Mouse (Mus musculus) Muller cell, postnatal 12 days (primary cell): Measurements from ENCODE around the gene Zxdc.

Experiments used
- DNase-seq: peaks from one replicate; pipeline ENCODE4 v3.0.0-alpha.2; 2015; ENCODE audit errors: inconsistent ontology term

The Zxdc gene

DNA sequence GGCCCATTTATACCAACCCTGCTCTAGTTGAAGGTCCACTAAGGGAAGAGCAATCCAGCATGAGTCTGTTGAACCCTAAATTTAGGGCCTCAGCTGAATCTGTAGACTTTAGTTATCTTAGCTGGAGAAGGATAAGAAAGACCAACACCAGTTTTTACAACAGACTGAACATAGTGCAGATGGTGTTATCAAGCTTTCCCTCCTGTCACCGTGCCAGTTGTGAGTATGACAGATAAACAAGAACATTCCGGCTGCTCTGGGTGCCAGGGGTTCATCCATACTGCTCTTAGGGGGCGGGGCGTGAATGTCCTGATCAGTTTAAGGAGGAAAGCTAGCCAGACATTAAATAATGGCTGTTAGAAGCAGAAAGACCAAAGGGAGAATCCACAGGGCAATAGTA is 5.4 kb downstream of the Zxdc start:
- DNase-seq, result no peak

DNA sequence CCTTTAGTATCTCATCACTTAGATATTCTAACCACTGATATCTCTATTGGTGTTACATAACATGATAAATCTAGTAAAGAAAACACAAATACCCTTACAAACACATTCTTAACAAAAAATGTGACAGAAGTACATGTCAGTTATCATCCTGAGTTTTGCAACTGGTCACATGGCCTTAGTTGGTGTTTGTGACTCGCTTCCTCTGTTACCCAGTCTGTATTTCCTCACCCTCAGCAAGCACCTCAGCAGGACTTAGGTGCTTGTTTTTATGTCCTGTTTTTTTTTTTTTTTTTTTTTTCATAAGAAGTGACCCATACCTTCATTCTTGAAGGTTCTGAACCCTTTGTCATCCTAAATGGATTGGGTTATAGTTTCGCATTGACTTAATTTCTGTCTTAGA is 8.4 kb downstream of the Zxdc start:
- DNase-seq, result no peak

DNA sequence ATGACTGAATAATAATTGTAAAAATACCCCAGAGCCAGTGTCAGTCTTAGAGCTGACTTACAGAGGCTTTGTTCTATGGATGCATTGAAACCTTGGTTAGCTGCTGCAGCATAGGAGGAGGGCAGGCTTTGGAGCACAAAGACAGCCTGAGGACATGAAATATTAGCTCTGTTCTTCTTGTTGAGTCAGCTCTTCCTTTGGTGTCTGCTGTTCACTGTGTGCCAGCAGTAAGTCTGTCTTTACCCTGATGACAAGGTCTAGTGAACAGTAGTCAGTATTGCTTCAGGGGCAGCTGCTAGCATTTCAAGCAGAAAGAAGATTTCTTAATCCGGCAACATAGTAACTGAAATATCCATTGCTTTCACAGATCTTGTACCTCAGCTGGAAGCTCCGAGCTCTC is 12.2 kb downstream of the Zxdc start:
- peak; percentile 24 for DNase-seq

DNA sequence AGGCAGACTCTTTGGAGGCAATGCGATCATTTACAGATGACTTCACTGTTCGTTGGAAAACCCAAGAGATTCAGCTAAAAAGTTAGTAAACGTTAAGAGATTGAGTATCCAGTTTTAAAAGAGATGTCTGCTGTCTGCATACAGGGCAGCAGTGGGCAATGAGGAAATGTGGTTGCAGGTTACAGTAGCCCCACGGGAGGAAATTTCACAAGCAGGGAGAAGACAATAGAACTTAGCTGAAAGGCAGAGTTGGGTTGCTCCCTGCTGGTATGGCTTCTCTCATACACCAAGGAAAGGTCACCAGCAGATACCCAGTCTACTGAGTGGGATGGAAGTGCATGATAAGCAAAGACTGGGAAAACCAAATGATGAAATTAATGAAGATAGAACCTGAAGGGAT is 21.3 kb downstream of the Zxdc start:
- no peak for DNase-seq

DNA sequence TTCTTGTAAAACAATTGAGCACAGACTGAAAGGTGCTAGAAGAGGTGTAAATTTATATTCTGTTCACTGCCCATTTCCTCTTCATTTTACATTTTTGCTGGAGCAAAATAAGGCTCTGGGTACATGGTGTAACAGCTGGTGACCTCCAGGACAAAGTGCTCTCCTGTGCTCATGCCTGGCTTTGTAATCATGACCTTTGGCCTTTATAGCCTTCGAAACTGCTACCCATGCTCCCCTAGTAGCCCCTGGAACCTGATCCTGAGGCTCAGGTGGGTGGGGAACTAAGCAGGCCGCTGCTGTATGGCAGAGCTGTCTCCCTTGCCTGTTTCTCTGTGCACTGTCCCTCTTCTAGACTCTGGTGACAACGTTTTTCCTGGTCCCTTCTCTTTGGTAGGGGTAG is 24.7 kb downstream of the Zxdc start:
- DNase-seq, result no peak

DNA sequence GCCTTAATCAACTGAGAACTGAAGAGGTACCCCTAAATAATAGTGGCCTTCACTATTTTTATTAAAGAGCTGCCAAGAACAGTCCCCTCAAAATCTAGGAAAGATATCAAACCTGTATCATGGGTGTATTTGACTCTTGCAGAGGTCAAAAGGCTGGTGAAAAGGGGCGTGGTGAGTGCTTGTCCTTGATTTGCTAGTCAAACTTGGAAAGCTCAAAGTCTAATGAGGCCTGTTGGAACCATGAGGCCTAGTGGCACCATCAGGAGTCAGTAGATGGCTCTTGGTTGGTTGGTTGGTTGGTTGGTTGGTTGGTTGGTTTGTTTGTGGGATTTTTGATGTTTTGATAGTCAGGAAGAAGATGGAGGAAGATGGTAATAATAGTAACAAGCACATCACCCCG is 26.5 kb downstream of the Zxdc start:
- no peak for DNase-seq

DNA sequence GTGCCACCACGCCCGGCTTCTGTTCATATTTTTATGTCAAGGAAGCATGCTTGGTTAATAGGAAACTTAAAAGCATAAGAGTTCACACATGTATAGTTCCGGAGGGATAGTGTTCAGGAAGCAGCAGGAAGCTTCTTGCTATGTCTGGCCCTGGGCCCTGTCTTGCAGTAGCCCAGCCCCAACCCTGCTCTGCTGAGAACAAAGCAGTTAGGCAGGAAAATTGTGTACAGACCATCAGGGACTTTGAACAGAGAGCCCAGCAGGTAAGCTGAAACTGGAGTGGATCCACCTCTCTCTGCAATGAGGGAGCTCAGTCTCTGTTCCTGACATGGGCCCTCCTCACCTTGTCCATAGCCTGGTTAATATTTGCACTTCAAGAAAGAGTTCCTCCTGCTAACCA is 28.0 kb downstream of the Zxdc start:
- no peak for DNase-seq

DNA sequence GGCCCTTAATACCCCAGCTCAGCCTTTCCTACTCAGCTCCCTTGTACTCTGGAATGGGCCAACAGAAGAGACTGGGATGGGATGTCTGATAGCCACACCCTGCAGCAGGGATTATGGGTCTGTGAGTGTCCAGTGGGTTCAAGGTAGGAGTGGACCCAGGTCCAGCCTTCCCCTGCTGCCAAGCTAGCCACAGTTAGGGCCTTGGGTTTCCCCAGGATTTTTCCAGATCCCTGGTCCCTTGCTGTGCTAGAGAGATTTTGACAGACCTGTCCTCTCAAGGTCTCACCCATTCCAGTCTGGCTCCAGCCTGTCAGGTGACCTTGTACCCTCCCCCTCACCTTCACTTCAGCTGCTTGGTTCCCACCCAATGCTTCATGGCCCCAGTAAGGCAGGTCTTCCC is 39.3 kb downstream of the Zxdc start:
- DNase-seq, result no peak

DNA sequence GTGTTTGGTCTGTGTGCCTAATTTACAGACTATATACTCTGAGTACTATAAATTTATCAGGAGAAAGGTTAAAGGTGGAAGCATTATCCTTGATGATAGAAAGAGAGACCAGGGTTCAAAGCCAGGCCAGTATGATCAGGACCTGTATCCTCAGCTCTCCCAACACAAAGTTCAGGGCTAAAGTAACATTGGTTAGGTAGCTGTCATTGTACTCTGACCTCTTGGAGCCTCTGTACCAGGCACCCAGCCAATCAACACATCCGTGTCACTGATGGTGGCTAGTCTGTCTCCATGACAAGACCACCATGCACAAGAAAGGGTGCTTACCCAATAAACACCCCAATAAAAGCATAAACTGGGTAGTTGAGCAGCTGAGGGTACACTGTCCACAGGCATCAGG is 41.7 kb downstream of the Zxdc start:
- DNase-seq, result no peak

DNA sequence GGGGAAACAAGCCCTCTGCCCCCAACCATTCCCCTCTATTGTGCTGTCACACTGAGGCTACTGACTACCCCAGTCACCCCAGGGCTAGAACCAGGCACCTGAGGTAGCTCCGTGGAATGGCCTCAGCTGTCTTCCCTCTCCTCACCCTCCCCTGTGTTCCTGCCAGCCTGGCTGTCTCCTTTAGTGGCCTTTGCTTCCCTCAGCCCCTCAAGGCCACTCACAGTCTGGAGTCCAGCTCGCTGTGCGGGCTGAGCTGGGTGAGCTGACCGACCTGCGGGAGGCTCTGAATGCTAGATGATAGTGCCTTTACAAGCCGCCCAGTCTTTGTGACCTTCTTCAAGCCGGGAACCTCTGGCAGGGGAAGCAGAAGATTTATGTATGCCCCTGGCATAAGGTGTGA is 42.6 kb downstream of the Zxdc start:
- no peak for DNase-seq

DNA sequence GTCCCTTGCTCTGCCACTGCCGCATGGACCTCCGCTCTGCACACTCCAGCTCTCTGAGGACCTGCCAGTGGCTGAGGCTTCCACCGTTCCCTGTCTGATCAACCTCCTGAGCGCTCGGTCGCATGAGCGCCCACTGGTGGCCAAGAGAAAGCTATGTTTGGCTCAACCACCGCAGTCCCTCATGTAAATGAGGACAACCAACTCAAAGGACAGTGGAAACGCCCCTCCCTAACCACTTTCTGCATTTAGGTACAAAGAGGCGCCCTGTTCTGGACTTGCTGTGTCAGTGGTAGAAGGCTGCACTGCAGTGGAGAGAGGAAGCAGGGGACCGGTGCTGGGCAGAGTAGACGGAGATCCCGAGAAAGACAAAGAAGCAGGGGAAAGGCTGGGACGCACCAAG is 53.3 kb downstream of the Zxdc start:
- DNase-seq, result peak; percentile 73

DNA sequence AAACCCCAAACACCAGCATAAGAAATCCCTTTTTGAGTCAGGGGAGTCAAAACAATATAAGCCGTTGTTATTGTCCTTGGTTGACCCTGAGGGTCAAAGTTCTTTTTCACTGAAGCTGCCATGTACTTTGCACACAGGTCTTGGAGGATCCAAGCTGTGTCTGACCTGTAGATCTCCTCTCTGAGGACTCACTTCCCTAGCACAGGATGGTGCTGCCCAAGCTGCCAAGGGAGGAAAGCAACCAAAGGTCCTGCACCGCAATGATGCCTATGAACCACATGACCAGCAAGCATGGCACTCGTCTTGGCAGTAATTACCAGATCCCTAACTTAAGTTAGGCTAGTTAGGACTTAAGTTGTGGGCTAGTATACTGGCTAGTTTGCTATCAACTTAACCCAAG is 56.1 kb downstream of the Zxdc start:
- no peak for DNase-seq

DNA sequence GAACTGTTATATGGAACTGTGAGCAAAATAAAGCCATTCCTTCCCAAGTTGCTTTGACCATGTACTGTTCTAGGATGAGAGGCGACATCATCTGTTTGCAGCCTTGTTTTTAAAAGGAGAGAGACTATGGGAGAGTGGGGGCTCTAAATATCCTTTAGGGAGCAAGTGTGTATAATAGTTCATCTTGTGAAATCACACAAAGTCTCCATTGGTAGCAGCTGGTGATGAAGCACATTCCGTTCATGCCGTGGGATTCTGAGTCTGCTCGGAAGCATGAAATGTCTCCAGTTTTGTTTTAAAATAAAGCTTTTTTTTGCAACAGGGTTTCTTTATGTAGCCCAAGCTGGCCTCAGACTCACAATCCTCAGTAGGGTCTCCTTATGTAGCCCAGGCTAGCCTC is 56.7 kb downstream of the Zxdc start:
- peak; percentile 78 for DNase-seq

DNA sequence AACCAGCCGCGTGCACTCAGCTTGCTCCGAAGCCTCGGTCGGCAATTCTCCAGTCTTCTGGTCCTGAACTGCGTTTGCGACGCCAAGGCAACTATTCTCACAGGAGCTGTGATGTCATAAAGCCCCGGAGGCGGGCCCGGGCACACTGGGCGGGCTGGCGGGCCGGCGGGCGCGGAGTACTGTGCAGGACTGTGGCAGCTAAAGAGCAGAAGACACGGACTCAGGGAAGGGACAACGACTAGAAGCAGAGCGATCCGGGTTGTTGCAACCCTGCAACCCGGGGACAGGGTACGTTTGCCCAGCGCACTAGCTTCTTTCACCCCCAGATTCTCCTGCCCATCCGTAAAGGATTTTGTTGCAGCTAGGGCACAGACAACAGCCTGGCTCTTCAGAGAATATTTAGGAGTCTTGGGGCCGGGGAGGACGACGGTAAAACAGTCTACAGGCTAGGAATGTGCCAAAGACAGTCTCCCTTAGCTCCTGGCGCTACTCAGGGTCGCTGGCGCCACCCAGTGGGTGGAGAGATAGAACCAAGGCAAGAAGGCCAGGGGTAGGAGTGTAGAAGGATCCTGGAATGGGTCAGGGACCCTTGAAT is 59.2 kb downstream of the Zxdc start, which contains the start of gene Cfap100:
Gene Cfap100 (minus strand): TSS at position 418 of the 595 bp plus-strand sequence.
- peak; percentile 91 for DNase-seq

DNA sequence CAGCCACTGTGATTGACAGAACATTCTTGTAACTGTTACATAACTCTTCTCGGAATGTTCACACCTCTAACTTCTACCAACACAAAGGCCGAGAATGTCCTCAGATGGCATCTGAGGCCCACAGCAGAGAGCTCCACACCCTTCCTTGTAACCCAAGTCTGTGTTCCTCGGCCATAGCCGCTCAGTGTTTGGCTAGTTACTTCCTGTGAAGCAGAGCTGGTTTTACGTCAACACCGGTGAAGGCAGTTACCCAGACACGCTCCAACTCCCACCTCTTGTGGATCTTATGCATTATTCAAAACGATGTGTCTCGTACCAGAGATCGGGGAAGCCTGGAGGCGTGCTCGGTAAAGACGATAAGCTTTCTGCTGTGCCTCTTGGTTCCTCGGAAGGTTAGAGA is 60.6 kb downstream of the Zxdc start:
- DNase-seq, result no peak

DNA sequence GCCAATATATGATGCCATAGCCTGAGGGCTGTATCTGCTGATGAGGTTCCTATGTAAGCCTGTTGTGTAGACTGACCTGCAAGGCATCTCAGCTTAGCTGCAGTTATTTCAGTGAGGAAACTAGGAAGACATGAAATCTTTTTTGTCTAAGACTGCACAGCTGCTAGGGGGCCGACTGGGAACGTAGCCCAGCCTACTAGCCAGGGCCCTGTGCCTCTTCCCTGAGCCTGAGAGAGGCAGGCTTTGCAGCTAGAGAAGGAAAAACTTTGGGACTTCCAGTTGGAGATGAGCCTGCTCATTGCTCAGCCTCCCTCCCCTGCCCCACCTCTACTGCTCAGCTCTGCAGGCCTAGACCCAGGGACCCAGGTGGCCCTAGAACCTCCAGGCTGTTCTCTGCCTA is 62.2 kb downstream of the Zxdc start:
- no peak for DNase-seq

DNA sequence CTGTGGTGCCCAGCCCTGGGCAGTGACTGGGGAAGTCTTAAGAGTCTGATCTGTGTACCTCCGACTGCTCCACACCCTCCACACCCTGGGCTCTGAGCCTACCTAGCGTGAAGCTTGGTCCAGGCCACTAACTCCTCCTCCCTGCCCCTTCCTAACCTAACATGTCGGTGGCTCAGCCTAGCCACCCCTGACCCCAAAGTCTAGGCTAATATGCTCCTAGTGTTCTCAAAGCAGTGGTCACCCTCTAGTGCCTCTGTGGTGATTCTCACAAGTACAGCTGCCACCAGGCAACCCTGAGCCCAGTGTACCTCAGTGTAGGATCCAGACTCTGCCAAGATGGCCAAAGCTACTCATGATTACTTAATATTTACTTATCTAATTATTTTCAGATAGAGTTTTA is 65.4 kb downstream of the Zxdc start:
- no peak for DNase-seq

DNA sequence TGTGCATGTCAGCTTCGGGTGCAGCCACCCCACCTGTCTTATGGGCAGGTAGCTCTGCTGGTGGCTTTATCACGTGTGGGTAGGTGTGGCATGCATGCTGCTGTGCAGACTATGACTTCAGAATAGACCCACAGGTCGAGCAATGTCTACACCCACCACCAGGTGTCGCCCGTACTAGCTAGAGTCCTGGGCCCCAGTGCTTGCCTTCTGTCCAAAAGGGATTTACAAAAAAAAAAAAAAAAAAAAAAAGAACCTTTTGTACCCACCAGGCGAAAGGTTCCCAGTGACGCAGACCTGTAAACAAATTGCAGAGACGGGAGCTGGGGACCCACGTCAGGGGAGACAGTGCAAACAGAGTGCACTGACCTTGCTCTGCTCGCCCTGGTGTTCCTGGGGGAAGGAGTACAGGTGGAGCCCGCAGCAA is 65.9 kb downstream of the Zxdc start:
- DNase-seq, result peak; percentile 72

DNA sequence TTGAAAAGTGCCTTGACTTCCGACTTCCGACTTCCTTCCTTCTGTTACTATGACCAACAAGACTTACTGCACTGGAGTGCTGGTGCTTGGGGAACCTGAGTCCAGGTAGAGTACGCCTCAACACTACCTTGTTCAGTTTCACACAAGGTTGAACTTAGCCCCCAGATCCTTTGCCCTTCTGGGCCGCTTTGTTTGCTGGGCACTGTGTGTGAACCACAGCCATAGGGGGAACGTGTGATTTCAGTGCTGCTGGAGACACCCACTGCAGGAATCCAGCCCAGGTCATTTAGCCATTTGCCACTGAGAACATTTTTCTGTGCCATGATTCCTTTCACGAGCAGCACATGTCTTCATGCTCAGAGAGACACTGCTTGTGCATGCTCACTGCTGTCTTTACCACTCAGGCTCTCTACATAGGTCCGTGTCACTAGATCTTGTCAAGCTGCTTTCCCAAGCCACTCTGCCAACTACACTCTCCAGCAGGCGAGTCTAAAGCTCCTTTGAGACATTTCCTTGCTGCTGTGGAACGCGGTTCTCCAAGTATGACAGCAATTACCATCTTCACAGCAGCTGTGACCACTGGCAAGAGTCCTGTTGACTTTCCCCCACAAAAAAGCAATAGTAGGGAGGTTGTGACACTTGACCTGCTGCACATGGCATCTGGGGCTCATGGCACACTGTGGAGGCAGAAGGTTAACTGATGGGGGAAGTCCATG is 67.1 kb downstream of the Zxdc start:
- DNase-seq, result no peak

DNA sequence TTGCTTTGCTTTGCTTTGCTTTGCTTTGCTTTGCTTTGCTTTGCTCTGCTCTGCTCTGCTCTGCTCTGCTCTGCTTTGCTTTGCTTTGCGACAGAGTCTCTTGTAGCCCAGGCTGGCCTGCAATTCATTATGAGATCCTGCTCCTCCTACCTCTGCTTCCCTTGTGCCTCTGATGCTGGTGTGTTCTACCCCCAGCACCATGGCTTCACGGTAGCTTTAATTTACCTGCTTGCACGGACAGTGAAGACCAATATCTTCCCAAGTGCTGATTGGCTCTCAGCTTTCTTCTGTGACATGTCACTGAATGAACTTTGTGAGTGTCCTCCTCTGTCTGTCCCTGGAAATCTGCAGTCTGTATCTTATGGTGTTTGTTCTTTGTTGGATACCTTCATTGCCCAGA is 67.7 kb downstream of the Zxdc start:
- no peak for DNase-seq

DNA sequence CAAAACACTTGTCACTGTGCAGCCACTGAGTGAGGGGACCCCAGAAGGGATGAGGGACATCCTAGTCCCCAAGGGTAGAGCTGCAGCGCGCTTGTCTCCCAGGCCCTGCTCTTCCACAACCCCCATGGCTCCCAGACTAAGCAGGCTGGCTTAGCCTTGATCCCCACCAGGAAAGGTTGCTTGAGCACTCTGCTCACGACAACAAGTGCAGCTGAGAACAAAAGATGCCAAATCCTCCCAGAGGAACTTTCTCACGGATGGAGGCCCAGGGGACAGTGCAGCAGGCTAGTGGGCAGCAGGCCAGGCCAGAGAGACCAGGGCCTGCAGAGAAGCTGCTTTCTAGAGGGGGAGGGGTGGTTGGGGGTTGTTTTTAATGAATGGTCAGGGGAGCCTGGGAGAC is 77.6 kb downstream of the Zxdc start:
- peak; percentile 24 for DNase-seq

DNA sequence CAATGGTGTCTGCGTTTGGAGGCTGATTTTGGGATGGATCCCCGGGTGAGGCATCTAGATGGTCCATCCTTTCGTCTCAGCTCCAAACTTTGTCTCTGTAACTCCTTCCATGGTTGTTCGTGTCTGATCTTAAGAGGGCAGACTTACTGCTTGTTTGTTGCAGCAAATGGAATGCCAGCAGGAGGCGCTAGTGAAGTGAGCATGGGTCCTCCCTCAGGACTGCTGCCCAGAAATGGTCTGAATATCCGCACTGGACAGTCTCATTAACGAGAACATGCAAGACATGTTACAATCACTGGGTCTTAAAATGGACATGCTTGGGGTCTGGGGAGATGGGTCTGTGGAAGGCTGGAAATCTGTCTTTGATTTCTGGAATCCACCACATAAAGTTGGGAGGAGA is 80.9 kb downstream of the Zxdc start:
- peak; percentile 41 for DNase-seq

DNA sequence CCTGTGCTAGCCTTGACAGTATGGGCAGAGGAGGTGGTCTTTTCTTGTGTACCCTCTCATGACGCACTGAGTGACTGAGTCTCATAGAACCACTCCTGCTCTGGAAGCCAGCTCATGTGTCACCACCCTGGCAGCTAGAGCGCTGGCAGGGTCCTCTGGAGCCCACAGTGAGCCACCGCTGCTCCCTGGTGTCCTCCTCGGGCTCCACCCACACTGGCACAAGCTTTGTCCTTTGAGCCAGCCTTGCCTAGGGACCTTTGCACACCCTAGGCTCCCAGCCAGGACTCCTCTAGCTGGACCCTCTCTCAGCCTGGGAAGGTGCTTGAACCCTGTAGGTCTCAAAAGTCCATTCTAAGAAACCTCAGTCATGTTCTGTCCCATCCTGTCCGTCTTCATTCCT is 81.4 kb downstream of the Zxdc start:
- peak; percentile 56 for DNase-seq

DNA sequence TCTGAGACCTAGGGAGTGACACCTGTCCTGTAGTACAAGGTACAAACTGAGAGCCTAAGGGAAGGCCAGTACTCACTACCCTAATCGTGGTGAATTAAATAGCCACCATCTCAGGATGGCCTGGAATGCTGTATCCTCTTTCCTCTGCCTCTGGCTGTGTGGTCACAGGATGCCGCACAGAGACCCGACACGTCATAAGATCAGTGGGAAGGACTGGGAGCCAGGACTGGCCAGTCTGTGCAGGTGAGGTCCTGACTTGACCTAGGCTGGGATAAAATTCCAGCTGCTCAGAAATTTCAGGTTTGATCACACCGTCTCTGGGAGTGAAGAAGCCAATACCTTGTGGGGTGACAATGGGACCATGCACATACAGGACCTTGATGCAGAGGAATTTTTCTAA is 82.2 kb downstream of the Zxdc start:
- DNase-seq, result no peak
